Mouse (Mus musculus): ENCODE data around the gene Ufsp1.
A peak's percentile ranks its signal among the peaks of the same experiment; 100 is the strongest.

The Ufsp1 gene

DNA sequence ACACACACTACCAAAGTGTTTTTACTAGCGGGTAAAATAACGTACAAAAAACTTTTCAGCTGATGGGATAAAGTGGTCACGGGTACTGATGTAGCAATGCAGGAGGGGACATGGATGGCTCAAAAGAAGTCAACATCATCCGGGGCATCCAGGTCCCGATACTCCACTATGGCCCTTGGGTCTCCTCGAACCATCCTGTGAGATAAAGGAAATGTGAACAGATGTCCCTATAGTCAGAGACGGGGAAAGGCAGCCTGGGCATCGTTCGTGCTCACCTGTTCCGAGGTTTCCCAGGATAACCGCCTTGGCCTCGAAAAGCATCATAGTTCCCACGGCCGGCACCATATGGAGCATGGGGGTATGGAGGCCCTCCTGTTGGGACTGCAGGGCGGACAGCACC lies 1.3 kb downstream of the Ufsp1 start:
- no peak for DNase-seq (ENCODE audit: low read depth, low spot score)

- no peak for DNase-seq (ENCODE audit: low read depth, low spot score)
Measured at GRCm38 (mm10) chr5:137297126-137297525, 2.7 kb downstream of the Ufsp1 start.

DNA sequence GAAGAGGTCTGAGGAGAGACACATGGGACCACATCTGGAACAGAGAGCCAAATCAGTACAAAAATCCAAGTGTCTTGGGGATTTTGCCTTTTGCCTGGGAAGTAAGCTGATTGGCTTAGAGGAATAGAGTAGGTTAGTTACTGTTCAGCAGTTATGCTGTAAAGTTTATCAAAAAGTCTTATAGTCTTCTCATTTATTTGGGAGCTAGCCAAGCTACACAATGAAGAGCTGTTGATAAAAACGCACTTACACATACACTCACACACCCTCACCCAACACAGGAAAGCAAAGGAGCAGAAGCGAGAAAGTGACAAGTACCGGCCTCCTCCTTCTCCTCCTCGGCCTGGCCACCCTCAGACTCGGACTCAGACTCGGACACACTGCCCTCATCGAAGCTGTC lies 4.8 kb downstream of the Ufsp1 start:
- DNase-seq (ENCODE audit: low read depth, low spot score): no peak

DNA sequence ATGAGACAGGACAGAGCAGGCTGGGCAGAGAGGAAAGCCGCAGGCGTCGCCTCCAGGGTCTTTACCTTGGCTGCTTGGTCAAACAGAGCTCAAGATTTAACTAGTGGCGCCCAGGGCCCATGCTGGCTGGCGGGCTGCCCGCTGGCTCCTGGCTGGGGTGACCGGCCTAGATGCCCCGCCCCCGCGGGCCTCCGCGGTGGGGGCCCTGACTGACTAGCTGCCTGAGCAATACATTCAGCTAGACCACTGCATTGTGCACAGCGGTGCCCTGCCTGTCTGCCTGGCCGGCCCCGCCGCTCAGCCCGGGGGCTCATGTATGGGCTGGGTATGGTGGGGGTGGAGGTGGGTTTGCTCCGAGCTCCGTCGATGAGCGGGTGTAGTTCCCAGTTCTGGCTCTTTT lies 6.8 kb downstream of the Ufsp1 start:
- DNase-seq (ENCODE audit: low read depth, low spot score): no peak

- no peak for DNase-seq (ENCODE audit: low read depth, low spot score)
Measured at GRCm38 (mm10) chr5:137303609-137304008, 9.2 kb downstream of the Ufsp1 start.

DNA sequence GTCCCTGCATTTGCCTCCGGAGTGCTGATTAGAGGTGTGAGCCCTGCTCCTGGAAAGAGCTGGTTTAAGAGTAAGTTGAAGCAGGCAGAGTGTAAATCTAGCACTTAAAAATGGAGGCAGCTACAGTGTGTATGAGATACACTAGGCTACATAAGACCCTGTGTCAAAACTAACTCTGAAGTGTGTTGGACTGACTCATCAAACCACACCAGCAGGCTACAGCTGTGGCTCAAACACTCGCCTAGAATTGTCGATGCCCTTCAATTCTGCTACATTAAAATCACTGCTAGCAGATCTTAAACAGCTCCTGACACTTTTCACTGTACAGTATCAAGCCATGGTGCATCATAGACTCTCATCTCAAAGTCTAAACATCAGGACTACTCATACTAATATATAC lies 9.7 kb downstream of the Ufsp1 start:
- no peak for DNase-seq (ENCODE audit: low read depth, low spot score)

- DNase-seq (ENCODE audit: low read depth, low spot score): no peak
Measured at GRCm38 (mm10) chr5:137304816-137305215, 10.4 kb downstream of the Ufsp1 start.

- DNase-seq (ENCODE audit: low read depth, low spot score): no peak
Measured at GRCm38 (mm10) chr5:137305822-137306221, 11.4 kb downstream of the Ufsp1 start.

GRCm38 (mm10) chr5:137306439-137307005 lies 12.1 kb downstream of the Ufsp1 start:
- no peak for DNase-seq (ENCODE audit: low read depth, low spot score)

DNA sequence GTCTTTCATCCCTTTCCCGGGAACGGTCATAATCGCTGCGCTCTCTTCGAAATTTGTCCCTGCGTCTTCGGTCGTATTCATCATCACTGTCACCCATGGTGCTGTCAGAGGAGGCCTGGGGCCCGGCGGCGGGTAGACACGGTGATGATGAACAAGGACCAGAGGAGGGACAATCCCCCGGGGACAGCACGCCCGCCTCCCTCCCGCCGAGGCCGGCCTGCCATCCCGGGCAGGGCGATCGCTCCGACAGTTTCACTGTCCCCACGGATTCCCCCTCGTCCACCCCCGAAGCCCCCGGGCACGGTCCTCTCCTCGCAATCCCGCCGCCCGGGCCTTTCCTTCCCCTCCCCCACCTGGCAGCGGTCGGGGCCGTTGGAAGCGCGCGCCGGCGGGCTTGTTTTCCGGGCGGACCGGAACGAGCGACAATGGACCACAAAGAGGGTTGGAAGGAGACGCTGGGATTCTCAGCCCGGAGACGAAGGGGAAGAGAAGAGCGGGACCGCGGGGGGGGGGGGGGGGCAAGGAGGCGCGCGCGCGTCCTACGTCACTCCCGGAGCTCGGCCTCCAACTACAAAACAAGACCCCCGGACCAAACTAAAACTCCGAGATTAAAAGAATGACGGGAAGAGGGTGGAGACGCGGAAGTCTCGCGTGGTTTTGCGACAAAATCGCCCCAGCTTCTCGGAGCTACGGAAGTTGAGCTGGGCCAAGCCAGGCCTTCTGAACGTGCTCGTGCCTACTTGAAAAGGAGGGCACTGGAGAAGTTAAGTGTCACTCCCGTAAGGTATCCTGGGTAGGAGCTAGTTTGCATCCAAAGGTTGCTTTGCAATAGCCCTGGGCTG lies 12.9 kb downstream of the Ufsp1 start, which contains the start of gene Srrt:
Gene Srrt, minus strand, starts transcription at position 604 of the 842 bp plus-strand sequence.
- peak; percentile 91 for DNase-seq (ENCODE audit: low read depth, low spot score)

DNA sequence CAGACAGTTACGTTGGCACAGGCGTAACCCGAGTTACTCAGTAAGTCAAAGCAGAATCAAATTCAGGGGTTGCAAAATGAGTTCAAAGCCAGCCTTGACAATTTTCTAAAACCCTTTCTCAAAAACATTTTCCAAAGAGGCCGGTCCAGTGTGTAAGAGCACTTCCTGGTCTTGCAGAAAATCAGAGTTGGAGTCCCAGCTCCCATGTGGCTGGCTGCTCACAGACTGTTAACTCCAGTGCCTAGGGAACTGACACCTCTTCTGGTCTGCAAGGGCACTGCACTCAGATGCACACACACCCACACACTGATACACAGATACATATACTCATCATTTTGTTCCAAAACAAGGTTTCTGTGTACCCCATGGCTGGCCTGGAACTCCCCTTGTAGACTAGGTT lies 13.9 kb downstream of the Ufsp1 start:
- DNase-seq (ENCODE audit: low read depth, low spot score): no peak

GRCm38 (mm10) chr5:137313466-137314192 lies 19.2 kb downstream of the Ufsp1 start:
- no peak for DNase-seq (ENCODE audit: low read depth, low spot score)

- peak; percentile 91 for DNase-seq (ENCODE audit: low read depth, low spot score)
Measured at GRCm38 (mm10) chr5:137314193-137315083, 20.0 kb downstream of the Ufsp1 start, which contains the start of gene Trip6. Gene Trip6, minus strand, starts transcription at chr5:137314404.

DNA sequence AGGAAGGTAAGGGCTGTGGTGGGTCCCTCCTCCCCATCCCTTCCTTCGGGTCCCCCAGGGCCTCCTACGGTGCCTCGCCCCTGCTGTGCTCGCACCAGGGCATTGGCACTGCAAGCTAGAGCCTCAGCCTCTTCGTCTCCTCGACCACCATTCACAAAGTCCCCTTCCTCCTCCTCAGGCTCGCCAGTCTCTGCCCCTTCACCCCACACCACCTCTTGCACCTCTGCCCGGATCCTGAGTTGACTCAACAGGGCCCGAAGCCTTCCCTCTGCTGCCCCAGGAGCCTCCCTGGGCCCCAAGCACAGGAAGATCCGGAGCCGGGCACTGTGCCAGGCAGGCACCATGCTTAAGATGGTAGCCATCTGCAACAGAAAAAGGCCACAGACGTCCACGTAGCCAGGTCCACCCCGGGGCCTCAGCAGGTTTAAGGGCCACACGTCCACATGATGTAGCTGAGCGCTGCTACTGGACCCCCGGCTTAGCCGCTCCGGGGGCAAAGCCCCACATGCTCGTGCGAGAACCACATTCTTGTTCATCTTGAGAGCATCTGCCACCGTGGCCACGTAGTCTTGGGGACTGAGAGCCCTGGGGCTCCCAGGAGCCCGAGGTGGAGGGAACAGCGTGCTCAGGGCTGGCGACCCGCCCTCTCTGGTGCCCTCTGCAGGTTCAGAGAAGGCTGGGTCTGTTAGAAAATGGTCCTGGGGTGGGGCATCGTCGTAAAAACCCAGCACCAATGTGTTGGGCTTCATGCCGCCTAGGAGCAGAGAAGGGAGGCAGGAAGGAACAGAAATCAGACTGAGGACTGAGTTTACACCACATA lies 20.9 kb downstream of the Ufsp1 start:
- DNase-seq (ENCODE audit: low read depth, low spot score): no peak

GRCm38 (mm10) chr5:137317361-137317760 lies 22.9 kb downstream of the Ufsp1 start:
- no peak for DNase-seq (ENCODE audit: low read depth, low spot score)

DNA sequence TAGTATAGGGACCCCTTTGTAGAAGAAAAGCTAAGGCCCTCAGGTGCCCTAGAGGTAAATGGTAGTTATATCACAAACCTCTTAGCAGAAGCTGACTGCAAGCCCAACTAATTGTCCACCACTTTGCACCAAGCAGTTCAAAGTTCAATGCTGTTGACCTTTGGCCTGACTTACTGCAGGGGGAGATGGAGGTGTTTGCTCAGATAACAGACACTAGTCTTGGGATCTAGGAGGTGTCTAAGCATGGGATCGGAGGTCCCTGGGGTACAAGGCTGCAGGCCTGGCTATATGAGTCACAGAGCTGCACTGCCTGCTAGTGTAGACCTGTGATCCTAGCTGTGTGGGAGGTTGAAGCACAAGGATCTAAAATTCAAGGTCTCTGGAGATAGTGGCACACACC lies 24.1 kb downstream of the Ufsp1 start:
- no peak for DNase-seq (ENCODE audit: low read depth, low spot score)

- DNase-seq (ENCODE audit: low read depth, low spot score): no peak
Measured at GRCm38 (mm10) chr5:137320996-137321395, 26.6 kb downstream of the Ufsp1 start.

GRCm38 (mm10) chr5:137330910-137331309 lies 36.5 kb downstream of the Ufsp1 start:
- DNase-seq (ENCODE audit: low read depth, low spot score): no peak

GRCm38 (mm10) chr5:137332857-137333511 lies 38.6 kb downstream of the Ufsp1 start:
- DNase-seq (ENCODE audit: low read depth, low spot score): no peak

All from embryo, embryonic 11.5 days (tissue).